Mouse (Mus musculus): Measurements from ENCODE around the gene C1qtnf12. TPM values are rescaled to one million over a fixed set of nuclear protein-coding genes. Genes with fewer than 3 reads are reported as not detected.

Gene C1qtnf12
- polyA plus RNA-seq, 1 experiment: 2.4 TPM

- Histone ChIP-seq H3K79me3 (ENCODE audit: low read depth) (no peaks in the 10 kb centered on the region), H3K36me3 (ENCODE audit: control insufficient read depth, insufficient read depth) (peaks cover 82% of the 10 kb centered on the region), H3ac (ENCODE audit: control insufficient read depth, insufficient read length, low read depth) (no peak overlapping the region), H3K4me3 (ENCODE audit: insufficient read depth, poor library complexity, severe bottlenecking) (no peak overlapping the region), H3K79me2 (ENCODE audit: control insufficient read depth, insufficient read depth) (no peaks in the 10 kb centered on the region), H3K27me3 (ENCODE audit: control insufficient read depth, insufficient read depth, insufficient read length) (no peaks in the 10 kb centered on the region)
- no peak for TF ChIP-seq MAX (IDR thresholded peaks at IDR 0.05)
- TF ChIP-seq CEBPB (IDR thresholded peaks at IDR 0.05; ENCODE audit: low read depth): no peak
- no peak for TF ChIP-seq CTCF (IDR thresholded peaks at IDR 0.05; ENCODE audit: control insufficient read depth, insufficient read depth, insufficient read length)
- TF ChIP-seq MYOG (IDR thresholded peaks at IDR 0.05; ENCODE audit: control insufficient read depth, extremely low read depth, insufficient read length): no peak
- TF ChIP-seq MYOD1 (IDR thresholded peaks at IDR 0.05; ENCODE audit: control insufficient read depth, insufficient read length, low read depth): no peak
- TF ChIP-seq USF1 (IDR thresholded peaks at IDR 0.05; ENCODE audit: low read depth): no peak
- TF ChIP-seq FOSL1 (IDR thresholded peaks at IDR 0.05; ENCODE audit: insufficient read depth, low read length, poor library complexity, severe bottlenecking): no peak
These were observed 42.0 kb downstream of the C1qtnf12 start for GRCm38 (mm10) chr4:156004109-156004508.

- H3K79me3 ChIP-seq (ENCODE audit: low read depth): no peaks in the 10 kb centered on the region
These were observed 46.3 kb downstream of the C1qtnf12 start for GRCm38 (mm10) chr4:156008369-156008768.

GRCm38 (mm10) chr4:156013637-156014036 lies 51.5 kb downstream of the C1qtnf12 start, which contains the start of gene Tnfrsf4:
TSS of gene Tnfrsf4 (plus strand) at chr4:156013843.
- Histone ChIP-seq H3K27me3 (ENCODE audit: control insufficient read depth, insufficient read depth, insufficient read length) (no peaks in the 10 kb centered on the region), H3K36me3 (ENCODE audit: control insufficient read depth, insufficient read depth) (peaks cover 44% of the 10 kb centered on the region), H3ac (ENCODE audit: control insufficient read depth, insufficient read length, low read depth) (no peak within 1 kb of the TSS), H3K79me2 (ENCODE audit: control insufficient read depth, insufficient read depth) (no peaks in the 10 kb centered on the region), H3K4me3 (ENCODE audit: insufficient read depth, poor library complexity, severe bottlenecking) (no peak within 1 kb of the TSS), H3K79me3 (ENCODE audit: low read depth) (no peaks in the 10 kb centered on the region)
- TF ChIP-seq MYOG (IDR thresholded peaks at IDR 0.05; ENCODE audit: control insufficient read depth, extremely low read depth, insufficient read length) (no peak), MYOD1 (IDR thresholded peaks at IDR 0.05; ENCODE audit: control insufficient read depth, insufficient read length, low read depth) (no peak), USF1 (IDR thresholded peaks at IDR 0.05; ENCODE audit: low read depth) (no peak), FOSL1 (IDR thresholded peaks at IDR 0.05; ENCODE audit: insufficient read depth, low read length, poor library complexity, severe bottlenecking) (no peak), MAX (IDR thresholded peaks at IDR 0.05) (no peak), CEBPB (IDR thresholded peaks at IDR 0.05; ENCODE audit: low read depth) (no peak), CTCF (IDR thresholded peaks at IDR 0.05; ENCODE audit: control insufficient read depth, insufficient read depth, insufficient read length) (no peak)

More at GRCm38 (mm10) chr4:156008369-156008768, 46.3 kb downstream of the C1qtnf12 start:
- Histone ChIP-seq H3ac (ENCODE audit: control insufficient read depth, insufficient read length, low read depth) (no peak overlapping the region), H3K27me3 (ENCODE audit: control insufficient read depth, insufficient read depth, insufficient read length) (no peaks in the 10 kb centered on the region), H3K36me3 (ENCODE audit: control insufficient read depth, insufficient read depth) (peaks cover 80% of the 10 kb centered on the region), H3K79me2 (ENCODE audit: control insufficient read depth, insufficient read depth) (no peaks in the 10 kb centered on the region), H3K4me3 (ENCODE audit: insufficient read depth, poor library complexity, severe bottlenecking) (no peak overlapping the region)
- TF ChIP-seq USF1 (IDR thresholded peaks at IDR 0.05; ENCODE audit: low read depth): no peak
- TF ChIP-seq MAX (IDR thresholded peaks at IDR 0.05): no peak
- TF ChIP-seq FOSL1 (IDR thresholded peaks at IDR 0.05; ENCODE audit: insufficient read depth, low read length, poor library complexity, severe bottlenecking): no peak
- TF ChIP-seq MYOD1 (IDR thresholded peaks at IDR 0.05; ENCODE audit: control insufficient read depth, insufficient read length, low read depth): no peak
- no peak for TF ChIP-seq CEBPB (IDR thresholded peaks at IDR 0.05; ENCODE audit: low read depth)
- no peak for TF ChIP-seq MYOG (IDR thresholded peaks at IDR 0.05; ENCODE audit: control insufficient read depth, extremely low read depth, insufficient read length)
- TF ChIP-seq CTCF (IDR thresholded peaks at IDR 0.05; ENCODE audit: control insufficient read depth, insufficient read depth, insufficient read length): no peak

GRCm38 (mm10) chr4:156014436-156014835 lies 52.3 kb downstream of the C1qtnf12 start:
- Histone ChIP-seq H3K79me3 (ENCODE audit: low read depth) (no peaks in the 10 kb centered on the region), H3ac (ENCODE audit: control insufficient read depth, insufficient read length, low read depth) (no peak overlapping the region), H3K79me2 (ENCODE audit: control insufficient read depth, insufficient read depth) (no peaks in the 10 kb centered on the region), H3K4me3 (ENCODE audit: insufficient read depth, poor library complexity, severe bottlenecking) (no peak overlapping the region), H3K36me3 (ENCODE audit: control insufficient read depth, insufficient read depth) (peaks cover 36% of the 10 kb centered on the region), H3K27me3 (ENCODE audit: control insufficient read depth, insufficient read depth, insufficient read length) (no peaks in the 10 kb centered on the region)
- no peak for TF ChIP-seq MAX (IDR thresholded peaks at IDR 0.05)
- TF ChIP-seq FOSL1 (IDR thresholded peaks at IDR 0.05; ENCODE audit: insufficient read depth, low read length, poor library complexity, severe bottlenecking): no peak
- no peak for TF ChIP-seq CEBPB (IDR thresholded peaks at IDR 0.05; ENCODE audit: low read depth)
- no peak for TF ChIP-seq CTCF (IDR thresholded peaks at IDR 0.05; ENCODE audit: control insufficient read depth, insufficient read depth, insufficient read length)
- TF ChIP-seq MYOG (IDR thresholded peaks at IDR 0.05; ENCODE audit: control insufficient read depth, extremely low read depth, insufficient read length): no peak
- TF ChIP-seq USF1 (IDR thresholded peaks at IDR 0.05; ENCODE audit: low read depth): no peak
- no peak for TF ChIP-seq MYOD1 (IDR thresholded peaks at IDR 0.05; ENCODE audit: control insufficient read depth, insufficient read length, low read depth)

Other genes with a start within 250 kb of the C1qtnf12 start
- gene Tmem240, start 227.5 kb upstream of the C1qtnf12 start, polyA plus RNA-seq (2012; fragmentation: generic; extraction: Trizol): 0.39 TPM
- 72.9 TPM for gene Atad3a, start 201.2 kb upstream of the C1qtnf12 start, polyA plus RNA-seq (2012; fragmentation: generic; extraction: Trizol)
- gene Vwa1, start 187.6 kb upstream of the C1qtnf12 start, polyA plus RNA-seq (2012; fragmentation: generic; extraction: Trizol): 1.0 TPM
- gene Tmem88b, start 176.4 kb upstream of the C1qtnf12 start, polyA plus RNA-seq (2012; fragmentation: generic; extraction: Trizol): 0.18 TPM
- not detected for gene Ankrd65, start 171.9 kb upstream of the C1qtnf12 start, polyA plus RNA-seq (2012; fragmentation: generic; extraction: Trizol)
- 262 TPM for gene Mrpl20, start 159.4 kb upstream of the C1qtnf12 start, polyA plus RNA-seq (2012; fragmentation: generic; extraction: Trizol)
- 18.8 TPM for gene Ccnl2, start 149.8 kb upstream of the C1qtnf12 start, polyA plus RNA-seq (2012; fragmentation: generic; extraction: Trizol)
- 140 TPM for gene Aurkaip1, start 131.0 kb upstream of the C1qtnf12 start, polyA plus RNA-seq (2012; fragmentation: generic; extraction: Trizol)
- 38.0 TPM for gene Mxra8, start 122.6 kb upstream of the C1qtnf12 start, polyA plus RNA-seq (2012; fragmentation: generic; extraction: Trizol)
- 46.6 TPM for gene Dvl1, start 114.9 kb upstream of the C1qtnf12 start, polyA plus RNA-seq (2012; fragmentation: generic; extraction: Trizol)
- 0.08 TPM for gene Tas1r3, start 99.0 kb upstream of the C1qtnf12 start, polyA plus RNA-seq (2012; fragmentation: generic; extraction: Trizol)
- 11.8 TPM for gene Cptp, start 92.9 kb upstream of the C1qtnf12 start, polyA plus RNA-seq (2012; fragmentation: generic; extraction: Trizol)
- gene Ints11, start 92.8 kb upstream of the C1qtnf12 start, polyA plus RNA-seq (2012; fragmentation: generic; extraction: Trizol): 68.4 TPM
- 30.7 TPM for gene Pusl1, start 70.5 kb upstream of the C1qtnf12 start, polyA plus RNA-seq (2012; fragmentation: generic; extraction: Trizol)
- 31.0 TPM for gene Acap3, start 70.5 kb upstream of the C1qtnf12 start, polyA plus RNA-seq (2012; fragmentation: generic; extraction: Trizol)
- 68.2 TPM for gene Ube2j2, start 18.5 kb upstream of the C1qtnf12 start, polyA plus RNA-seq (2012; fragmentation: generic; extraction: Trizol)
- gene B3galt6, start 30.3 kb downstream of the C1qtnf12 start, polyA plus RNA-seq (2012; fragmentation: generic; extraction: Trizol): 6.6 TPM
- 141 TPM for gene Sdf4, start 30.6 kb downstream of the C1qtnf12 start, polyA plus RNA-seq (2012; fragmentation: generic; extraction: Trizol)
- gene Tnfrsf4, start 51.5 kb downstream of the C1qtnf12 start, polyA plus RNA-seq (2012; fragmentation: generic; extraction: Trizol): 0.54 TPM
- gene Tnfrsf18, start 63.8 kb downstream of the C1qtnf12 start, polyA plus RNA-seq (2012; fragmentation: generic; extraction: Trizol): 0.30 TPM
- not detected for gene Ttll10, start 97.1 kb downstream of the C1qtnf12 start, polyA plus RNA-seq (2012; fragmentation: generic; extraction: Trizol)
- gene 9430015G10Rik, start 147.7 kb downstream of the C1qtnf12 start, polyA plus RNA-seq (2012; fragmentation: generic; extraction: Trizol): 19.2 TPM
- 0.40 TPM for gene Rnf223, start 168.2 kb downstream of the C1qtnf12 start, polyA plus RNA-seq (2012; fragmentation: generic; extraction: Trizol)
- gene Agrn, start 235.2 kb downstream of the C1qtnf12 start, polyA plus RNA-seq (2012; fragmentation: generic; extraction: Trizol): 16.7 TPM
- gene Isg15, start 238.5 kb downstream of the C1qtnf12 start, polyA plus RNA-seq (2012; fragmentation: generic; extraction: Trizol): 1.0 TPM
- gene AW011738, start 241.0 kb downstream of the C1qtnf12 start, polyA plus RNA-seq (2012; fragmentation: generic; extraction: Trizol): 0.29 TPM